Mouse (Mus musculus): Measurements from ENCODE around the gene Cdipt.

Cdipt gene

GRCm38 (mm10) chr7:126975893-126975949 lies at the start of gene Cdipt:
TSS of gene Cdipt (plus strand) at chr7:126975914.
- no peak for DNase-seq (ENCODE audit: low spot score in 2 of 2)

- no peak for DNase-seq (ENCODE audit: low spot score in 2 of 2)
Observed at GRCm38 (mm10) chr7:126926299-126926698, 49.4 kb upstream of the Cdipt start.

- DNase-seq (ENCODE audit: low spot score in 2 of 2), result peak; percentile 93
Observed at GRCm38 (mm10) chr7:126928384-126929037, 47.2 kb upstream of the Cdipt start, which contains the start of gene Kctd13. TSS of gene Kctd13 (plus strand) at chr7:126928879.

DNA sequence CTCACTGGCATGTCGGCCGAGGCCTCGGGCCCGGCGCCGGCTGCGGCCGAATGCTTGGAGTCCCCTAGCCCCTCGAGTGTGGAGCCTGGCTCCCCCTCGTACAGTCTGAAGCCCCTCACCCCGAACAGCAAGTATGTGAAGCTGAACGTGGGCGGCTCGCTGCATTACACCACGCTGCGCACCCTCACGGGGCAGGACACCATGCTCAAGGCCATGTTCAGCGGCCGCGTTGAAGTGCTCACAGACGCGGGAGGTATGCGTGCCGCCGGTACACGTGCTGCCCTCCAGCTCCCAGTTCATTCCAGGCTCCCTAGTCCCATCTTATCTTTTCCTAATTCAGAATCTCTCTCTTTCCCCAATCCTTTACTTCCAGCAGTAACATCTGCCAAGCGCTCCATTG lies 46.7 kb upstream of the Cdipt start:
- DNase-seq (ENCODE audit: low spot score in 2 of 2), result no peak

- no peak for DNase-seq (ENCODE audit: low spot score in 2 of 2)
Observed at GRCm38 (mm10) chr7:126932652-126933051, 43.1 kb upstream of the Cdipt start.

- DNase-seq (ENCODE audit: low spot score in 2 of 2), result no peak
Observed at GRCm38 (mm10) chr7:126941171-126941570, 34.5 kb upstream of the Cdipt start.

GRCm38 (mm10) chr7:126941801-126942200 lies 33.9 kb upstream of the Cdipt start:
- DNase-seq (ENCODE audit: low spot score in 2 of 2), result no peak

- DNase-seq (ENCODE audit: low spot score in 2 of 2), result peak in 1 of 2 experiments; percentile 27
Observed at GRCm38 (mm10) chr7:126946530-126946929, 29.2 kb upstream of the Cdipt start.

GRCm38 (mm10) chr7:126948626-126949025 lies 27.1 kb upstream of the Cdipt start:
- DNase-seq (ENCODE audit: low spot score in 2 of 2), result no peak

DNA sequence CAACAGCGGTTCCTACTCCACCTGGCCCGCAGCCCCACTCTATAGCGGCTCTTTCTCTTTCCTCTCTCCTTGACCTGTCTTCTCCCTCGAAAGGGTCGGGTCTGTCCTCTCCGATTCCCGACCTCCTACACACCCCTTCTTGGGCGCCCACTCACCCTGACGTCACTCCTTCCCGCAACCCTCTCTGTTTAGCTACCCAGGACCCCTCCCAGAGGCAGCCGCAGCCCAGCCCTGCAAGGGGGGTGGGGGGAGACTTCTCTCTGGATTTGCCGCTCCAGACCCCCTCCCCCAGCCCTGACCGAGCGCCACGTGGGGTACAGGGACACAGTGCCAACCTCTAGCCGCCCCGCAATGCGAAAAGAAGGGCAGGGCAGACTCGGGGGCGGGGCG lies 26.3 kb upstream of the Cdipt start, which contains the start of gene Asphd1:
TSS of gene Asphd1 (minus strand) at position 180 of the 390 bp plus-strand sequence.
- DNase-seq (ENCODE audit: low spot score in 2 of 2), result peak in 1 of 2 experiments; percentile 10

GRCm38 (mm10) chr7:126949793-126950646 lies 25.7 kb upstream of the Cdipt start, which contains the start of gene Sez6l2:
TSS of gene Sez6l2 (plus strand) at chr7:126950563.
- peak; percentile 78 for DNase-seq (ENCODE audit: low spot score in 2 of 2)

GRCm38 (mm10) chr7:126950647-126951615 lies 24.8 kb upstream of the Cdipt start:
- no peak for DNase-seq (ENCODE audit: low spot score in 2 of 2)

- no peak for DNase-seq (ENCODE audit: low spot score in 2 of 2)
Observed at GRCm38 (mm10) chr7:126951741-126952140, 24.0 kb upstream of the Cdipt start.

GRCm38 (mm10) chr7:126952646-126953045 lies 23.1 kb upstream of the Cdipt start:
- DNase-seq (ENCODE audit: low spot score in 2 of 2), result no peak

DNA sequence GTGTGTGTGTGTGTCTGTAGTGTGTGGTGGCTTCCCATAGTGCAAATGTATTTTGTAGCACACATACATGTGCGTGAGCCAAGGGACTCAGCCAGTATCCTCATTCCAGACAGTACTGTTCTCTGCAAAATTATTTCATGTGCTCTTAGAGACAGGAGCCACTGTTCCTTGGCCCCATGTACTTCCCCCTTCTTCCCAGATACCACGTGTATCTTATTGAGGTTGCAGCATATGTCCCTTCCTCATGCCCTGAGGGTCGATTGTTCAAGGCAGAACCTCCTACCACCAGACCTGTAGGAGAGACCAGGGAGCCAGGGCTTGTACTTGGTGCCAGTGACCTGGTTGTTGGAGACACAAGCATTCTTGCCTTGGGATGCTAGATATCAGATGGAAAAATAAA lies 20.6 kb upstream of the Cdipt start:
- DNase-seq (ENCODE audit: low spot score in 2 of 2), result no peak

- no peak for DNase-seq (ENCODE audit: low spot score in 2 of 2)
Observed at GRCm38 (mm10) chr7:126959780-126960179, 15.9 kb upstream of the Cdipt start.

DNA sequence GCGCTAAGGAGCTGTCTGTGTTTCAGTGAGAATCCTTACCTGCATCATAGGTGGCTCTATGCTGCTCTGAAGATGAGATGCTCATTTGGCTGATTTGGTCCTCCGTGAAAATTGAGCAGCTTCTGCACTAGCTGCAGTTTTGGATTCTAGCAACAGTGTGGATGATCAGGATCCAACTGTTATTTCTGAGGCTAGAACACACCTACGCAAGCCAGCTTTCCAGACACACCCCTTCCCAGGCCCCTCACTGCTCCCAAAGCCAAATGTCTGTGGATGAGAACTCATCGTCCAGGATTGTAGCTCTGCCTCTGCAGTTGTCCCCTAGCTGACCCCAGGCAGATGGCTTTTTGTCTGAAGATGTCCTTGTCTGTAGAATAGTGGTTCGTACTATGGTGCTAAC lies 14.6 kb upstream of the Cdipt start:
- no peak for DNase-seq (ENCODE audit: low spot score in 2 of 2)

DNA sequence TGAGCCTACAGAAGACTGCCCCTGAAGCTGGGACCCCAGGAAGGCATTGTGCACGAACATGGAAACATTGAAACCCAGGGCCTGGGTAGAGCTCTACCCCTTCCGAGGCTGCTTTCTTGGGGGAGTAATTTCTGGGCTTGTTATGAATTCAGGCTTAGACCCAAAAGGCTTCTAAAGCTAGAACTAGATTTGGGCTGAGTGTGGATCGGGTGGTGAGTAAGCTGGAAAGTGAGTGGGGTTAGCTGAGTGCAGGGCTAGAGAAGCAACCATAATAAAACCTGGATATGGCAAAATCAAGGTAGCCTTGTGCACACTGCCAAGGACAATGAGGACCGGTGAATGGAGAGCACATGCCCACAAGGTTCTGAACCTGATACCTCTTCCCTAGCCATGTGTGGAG lies 13.7 kb upstream of the Cdipt start:
- no peak for DNase-seq (ENCODE audit: low spot score in 2 of 2)

DNA sequence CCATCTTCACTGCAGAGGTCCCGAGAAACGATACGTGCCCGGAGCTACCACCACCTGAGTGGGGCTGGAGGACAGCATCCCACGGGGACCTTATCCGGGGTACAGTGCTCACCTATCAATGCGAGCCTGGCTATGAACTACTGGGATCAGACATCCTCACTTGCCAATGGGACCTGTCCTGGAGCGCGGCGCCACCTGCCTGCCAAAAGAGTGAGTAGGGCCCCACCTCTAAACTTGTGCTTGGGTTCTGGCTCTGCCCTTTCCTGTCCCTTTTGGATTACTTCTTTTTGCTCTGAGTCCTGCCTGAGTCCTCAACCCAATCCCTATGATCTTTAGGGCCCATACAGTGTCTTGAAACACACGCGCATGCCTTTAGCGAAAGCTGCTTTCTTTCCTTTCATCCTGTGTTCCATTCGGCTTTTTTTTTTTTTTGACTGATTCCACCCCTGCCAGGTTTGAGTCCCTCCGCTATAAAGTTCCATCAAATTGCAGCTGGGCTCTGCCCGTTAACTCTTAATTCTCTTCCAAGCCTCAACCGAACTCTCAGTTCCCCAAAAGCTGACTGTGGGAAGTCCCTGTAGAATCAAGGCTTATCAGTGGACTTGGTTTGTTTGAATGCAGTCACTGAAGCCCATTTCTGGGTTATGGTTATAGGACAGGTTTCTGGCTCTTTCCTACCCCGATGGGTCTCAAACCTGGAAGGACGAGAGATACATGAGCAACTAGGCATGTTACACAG lies 12.0 kb upstream of the Cdipt start:
- peak; percentile 50 to 57 for DNase-seq (ENCODE audit: low spot score in 2 of 2)

GRCm38 (mm10) chr7:126965568-126965967 lies 10.1 kb upstream of the Cdipt start:
- DNase-seq (ENCODE audit: low spot score in 2 of 2), result no peak

DNA sequence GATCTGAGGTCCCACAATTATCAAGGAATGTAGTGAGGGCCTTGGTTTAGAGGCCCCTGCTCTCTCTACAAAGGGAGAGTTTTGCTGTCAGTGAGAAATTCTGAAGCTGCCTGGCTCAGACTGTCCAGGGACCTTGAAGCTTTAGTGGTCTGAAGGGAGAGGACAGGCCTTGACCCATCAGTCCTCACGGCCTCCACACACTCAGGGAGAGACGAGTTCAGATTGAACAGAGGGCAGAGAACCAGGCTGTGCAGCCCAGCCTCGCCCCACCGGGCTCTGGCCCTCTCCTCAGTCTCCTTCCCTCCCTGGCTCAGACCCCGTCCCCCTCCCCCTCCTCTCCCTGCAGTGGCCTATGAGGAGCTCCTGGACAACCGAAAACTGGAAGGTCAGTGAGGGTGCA lies 8.4 kb upstream of the Cdipt start:
- no peak for DNase-seq (ENCODE audit: low spot score in 2 of 2)

GRCm38 (mm10) chr7:126975493-126975892 lies 221 bp upstream of the Cdipt start:
- DNase-seq (ENCODE audit: low spot score in 2 of 2), result peak in 1 of 2 experiments; percentile 24
